Mouse (Mus musculus): Measurements from ENCODE around the gene Hectd1. TPM values are rescaled to one million over a fixed set of nuclear protein-coding genes. Genes with fewer than 3 reads are reported as not detected.

Hectd1 gene
- polyA plus RNA-seq, 1 experiment: 13.4 TPM

- Histone ChIP-seq H3K27me3 (ENCODE audit: control insufficient read depth, insufficient read depth, low read length) (no peaks in the 10 kb centered on the region), H3K36me3 (ENCODE audit: control insufficient read depth, insufficient read depth, low read length) (no peaks in the 10 kb centered on the region), H3K4me3 (ENCODE audit: control insufficient read depth, low read depth, low read length) (no peak overlapping the region), H3K4me1 (ENCODE audit: control insufficient read depth, insufficient read depth, low read length) (no peaks in the 10 kb centered on the region), H3K27ac (ENCODE audit: control insufficient read depth, insufficient read depth, low read depth, low read length) (no peak overlapping the region)
- TF ChIP-seq POLR2A (IDR thresholded peaks at IDR 0.05; ENCODE audit: control insufficient read depth, low read depth, low read length): no peak
- no peak for TF ChIP-seq CTCF (IDR thresholded peaks at IDR 0.05; ENCODE audit: control insufficient read depth, insufficient read depth, insufficient replicate concordance, low read depth, low read length)
Measured at GRCm38 (mm10) chr12:51851617-51852016, 22.3 kb upstream of the Hectd1 start.

- H3K4me3 ChIP-seq (ENCODE audit: control insufficient read depth, low read depth, low read length): no peak overlapping the region
- H3K27me3 ChIP-seq (ENCODE audit: control insufficient read depth, insufficient read depth, low read length): no peaks in the 10 kb centered on the region
- H3K36me3 ChIP-seq (ENCODE audit: control insufficient read depth, insufficient read depth, low read length): no peaks in the 10 kb centered on the region
- H3K4me1 ChIP-seq (ENCODE audit: control insufficient read depth, insufficient read depth, low read length): no peaks in the 10 kb centered on the region
- H3K27ac ChIP-seq (ENCODE audit: control insufficient read depth, insufficient read depth, low read depth, low read length): no peak overlapping the region
- TF ChIP-seq CTCF (IDR thresholded peaks at IDR 0.05; ENCODE audit: control insufficient read depth, insufficient read depth, insufficient replicate concordance, low read depth, low read length) (no peak), POLR2A (IDR thresholded peaks at IDR 0.05; ENCODE audit: control insufficient read depth, low read depth, low read length) (no peak)
Measured at GRCm38 (mm10) chr12:51851155-51851554, 21.8 kb upstream of the Hectd1 start.

- Histone ChIP-seq H3K4me1 (ENCODE audit: control insufficient read depth, insufficient read depth, low read length) (0 out of 2 replicates have a peak, but pooled peaks cover under 1% of the 10 kb centered on the region), H3K4me3 (ENCODE audit: control insufficient read depth, low read depth, low read length) (no peak overlapping the region), H3K27me3 (ENCODE audit: control insufficient read depth, insufficient read depth, low read length) (no peaks in the 10 kb centered on the region), H3K27ac (ENCODE audit: control insufficient read depth, insufficient read depth, low read depth, low read length) (no peak overlapping the region), H3K36me3 (ENCODE audit: control insufficient read depth, insufficient read depth, low read length) (no peaks in the 10 kb centered on the region)
- TF ChIP-seq POLR2A (IDR thresholded peaks at IDR 0.05; ENCODE audit: control insufficient read depth, low read depth, low read length): no peak
- no peak for TF ChIP-seq CTCF (IDR thresholded peaks at IDR 0.05; ENCODE audit: control insufficient read depth, insufficient read depth, insufficient replicate concordance, low read depth, low read length)
Measured at GRCm38 (mm10) chr12:51850339-51850738, 21.0 kb upstream of the Hectd1 start.

GRCm38 (mm10) chr12:51849902-51850301, 20.6 kb upstream of the Hectd1 start:
- H3K4me1 ChIP-seq (ENCODE audit: control insufficient read depth, insufficient read depth, low read length): peaks cover 4% of the 10 kb centered on the region

GRCm38 (mm10) chr12:51847953-51848680, 18.8 kb upstream of the Hectd1 start:
- Histone ChIP-seq H3K27ac (ENCODE audit: control insufficient read depth, insufficient read depth, low read depth, low read length) (no peak overlapping the region), H3K4me1 (ENCODE audit: control insufficient read depth, insufficient read depth, low read length) (peaks cover 16% of the 10 kb centered on the region), H3K36me3 (ENCODE audit: control insufficient read depth, insufficient read depth, low read length) (no peaks in the 10 kb centered on the region), H3K4me3 (ENCODE audit: control insufficient read depth, low read depth, low read length) (no peak overlapping the region), H3K27me3 (ENCODE audit: control insufficient read depth, insufficient read depth, low read length) (no peaks in the 10 kb centered on the region)
- TF ChIP-seq CTCF (IDR thresholded peaks at IDR 0.05; ENCODE audit: control insufficient read depth, insufficient read depth, insufficient replicate concordance, low read depth, low read length): no peak
- TF ChIP-seq POLR2A (IDR thresholded peaks at IDR 0.05; ENCODE audit: control insufficient read depth, low read depth, low read length): no peak

More at GRCm38 (mm10) chr12:51849902-51850301, 20.6 kb upstream of the Hectd1 start:
- TF ChIP-seq CTCF (IDR thresholded peaks at IDR 0.05; ENCODE audit: control insufficient read depth, insufficient read depth, insufficient replicate concordance, low read depth, low read length): no peak
- H3K27ac ChIP-seq (ENCODE audit: control insufficient read depth, insufficient read depth, low read depth, low read length): no peak overlapping the region
- H3K27me3 ChIP-seq (ENCODE audit: control insufficient read depth, insufficient read depth, low read length): no peaks in the 10 kb centered on the region
- no peak overlapping the region for H3K4me3 ChIP-seq (ENCODE audit: control insufficient read depth, low read depth, low read length)
- no peaks in the 10 kb centered on the region for H3K36me3 ChIP-seq (ENCODE audit: control insufficient read depth, insufficient read depth, low read length)

- Histone ChIP-seq H3K4me3 (ENCODE audit: control insufficient read depth, low read depth, low read length) (no peak overlapping the region), H3K27ac (ENCODE audit: control insufficient read depth, insufficient read depth, low read depth, low read length) (no peak overlapping the region), H3K4me1 (ENCODE audit: control insufficient read depth, insufficient read depth, low read length) (peaks cover 16% of the 10 kb centered on the region), H3K27me3 (ENCODE audit: control insufficient read depth, insufficient read depth, low read length) (no peaks in the 10 kb centered on the region), H3K36me3 (ENCODE audit: control insufficient read depth, insufficient read depth, low read length) (no peaks in the 10 kb centered on the region)
- TF ChIP-seq POLR2A (IDR thresholded peaks at IDR 0.05; ENCODE audit: control insufficient read depth, low read depth, low read length) (no peak), CTCF (IDR thresholded peaks at IDR 0.05; ENCODE audit: control insufficient read depth, insufficient read depth, insufficient replicate concordance, low read depth, low read length) (no peak)
Measured at GRCm38 (mm10) chr12:51845261-51845660, 15.9 kb upstream of the Hectd1 start.

- H3K4me3 ChIP-seq (ENCODE audit: control insufficient read depth, low read depth, low read length): peak overlapping the region; percentile 91
- peaks cover 16% of the 10 kb centered on the region for H3K4me1 ChIP-seq (ENCODE audit: control insufficient read depth, insufficient read depth, low read length)
- peak overlapping the region; percentile 94 for H3K27ac ChIP-seq (ENCODE audit: control insufficient read depth, insufficient read depth, low read depth, low read length)
- no peaks in the 10 kb centered on the region for H3K27me3 ChIP-seq (ENCODE audit: control insufficient read depth, insufficient read depth, low read length)
- no peaks in the 10 kb centered on the region for H3K36me3 ChIP-seq (ENCODE audit: control insufficient read depth, insufficient read depth, low read length)
- TF ChIP-seq CTCF (IDR thresholded peaks at IDR 0.05; ENCODE audit: control insufficient read depth, insufficient read depth, insufficient replicate concordance, low read depth, low read length) (no peak), POLR2A (IDR thresholded peaks at IDR 0.05; ENCODE audit: control insufficient read depth, low read depth, low read length) (peak; percentile 66)
Measured at GRCm38 (mm10) chr12:51844771-51845256, 15.5 kb upstream of the Hectd1 start.

Data from testis, adult 2 months (tissue).